Mouse (Mus musculus) MEL (cell line): ENCODE data around the gene Smok2b. TPM values are rescaled to one million over a fixed set of nuclear protein-coding genes. Genes with fewer than 3 reads are reported as not detected.
"Not testable (repeated sequence)": the region's sequence is repeated elsewhere in the genome, so short reads cannot be mapped to it uniquely, and the experiment has no call there.

Source experiments
- DNase-seq: peaks from one replicate; pipeline ENCODE4 v3.0.0; 2011; ENCODE audit warnings: low read depth, low spot score
- H3K27ac ChIP-seq: 2 replicates; pipeline ENCODE4 v1.5.1; 2012; ENCODE audit warnings: low read depth, mild to moderate bottlenecking, control low read depth, low read length, moderate library complexity; ENCODE audit not compliant: control insufficient read depth
- H3K27me3 ChIP-seq, 2 experiments: fragments of 150-350 bp in 1 of 2; sonication (generic) in 1 of 2; 2 replicates each; pipeline ENCODE4 v1.6.1; 2012; ENCODE audit warnings: low read length in 2 of 2, mild to moderate bottlenecking in 2 of 2, improper control_type of control experiment in 1 of 2, moderate library complexity in 1 of 2; ENCODE audit not compliant: insufficient read depth in 2 of 2, control insufficient read depth in 1 of 2
- H3K36me3 ChIP-seq, 2 experiments: 2 replicates each; pipeline ENCODE4 v1.6.1; 2012 to 2014; ENCODE audit warnings: low read length in 2 of 2, improper control_type of control experiment in 1 of 2, inconsistent platforms in 1 of 2, mild to moderate bottlenecking in 1 of 2; ENCODE audit not compliant: insufficient read depth in 2 of 2, control insufficient read depth in 1 of 2
- H3K4me1 ChIP-seq, 2 experiments: fragments of 150-350 bp in 1 of 2; sonication (generic) in 1 of 2; 2 replicates each; pipeline ENCODE4 v1.6.1; 2012; ENCODE audit warnings: low read length in 2 of 2, improper control_type of control experiment in 1 of 2, mild to moderate bottlenecking in 1 of 2; ENCODE audit not compliant: insufficient read depth in 2 of 2, control insufficient read depth in 1 of 2
- H3K4me3 ChIP-seq, 2 experiments: fragments of 150-350 bp in 1 of 2; sonication (generic) in 1 of 2; 2 replicates each; pipeline ENCODE4 v1.5.1; 2012; ENCODE audit warnings: low read depth in 2 of 2, low read length in 2 of 2, mild to moderate bottlenecking in 2 of 2, moderate library complexity in 2 of 2, control low read depth in 1 of 2, improper control_type of control experiment in 1 of 2; ENCODE audit not compliant: control insufficient read depth in 1 of 2, insufficient read depth in 1 of 2
- H3K79me2 ChIP-seq: 2 replicates; pipeline ENCODE4 v1.6.1; 2012; ENCODE audit warnings: mild to moderate bottlenecking, low read length, moderate library complexity; ENCODE audit not compliant: control insufficient read depth, poor library complexity, insufficient read depth
- H3K9ac ChIP-seq: 2 replicates; pipeline ENCODE4 v1.6.1; 2012; ENCODE audit warnings: low read depth, mild to moderate bottlenecking, control low read depth, low read length, moderate library complexity; ENCODE audit not compliant: control insufficient read depth, poor library complexity, severe bottlenecking
- H3K9me3 ChIP-seq: fragments of 150-350 bp; sonication (generic); replicated peaks from 2 replicates; pipeline ENCODE4 v1.6.1; 2012; ENCODE audit warnings: mild to moderate bottlenecking, low read length, improper control_type of control experiment, moderate library complexity; ENCODE audit not compliant: insufficient read depth
- polyA plus RNA-seq, 2 experiments: library from polyadenylated mRNA; stranded (reverse) in 1 of 2; unstranded in 1 of 2; fragments of >175 nt in 1 of 2; fragments of >200 nt in 1 of 2; gene quantifications; 2 replicates each; pipeline versions ENCODE4 v1.2.1 to v1.2.4; 2012; ENCODE audit warnings: low replicate concordance in 2 of 2, low read depth in 1 of 2; ENCODE audit not compliant: insufficient read length in 2 of 2, insufficient read depth in 1 of 2, missing spikeins in 1 of 2
- total RNA-seq: library from RNA; depleted of rRNA; stranded (reverse); fragments of 300-350 nt; gene quantifications from 2 replicates; pipeline ENCODE4 v1.2.3, GENCODE M21; 2012; rRNA removed

The Smok2b gene
- total RNA-seq: not detected in 2 replicates
- polyA plus RNA-seq: not detected

- not testable (repeated sequence) for H3K4me3 ChIP-seq, H3K36me3 ChIP-seq, H3K4me1 ChIP-seq, H3K79me2 ChIP-seq, H3K27ac ChIP-seq, H3K9ac ChIP-seq, H3K27me3 ChIP-seq, H3K9me3 ChIP-seq, DNase-seq
These were observed at the start of gene Smok2b for GRCm38 (mm10) chr17:13229957-13230356. Smok2b (plus strand) TSS chr17:13230257.

DNA sequence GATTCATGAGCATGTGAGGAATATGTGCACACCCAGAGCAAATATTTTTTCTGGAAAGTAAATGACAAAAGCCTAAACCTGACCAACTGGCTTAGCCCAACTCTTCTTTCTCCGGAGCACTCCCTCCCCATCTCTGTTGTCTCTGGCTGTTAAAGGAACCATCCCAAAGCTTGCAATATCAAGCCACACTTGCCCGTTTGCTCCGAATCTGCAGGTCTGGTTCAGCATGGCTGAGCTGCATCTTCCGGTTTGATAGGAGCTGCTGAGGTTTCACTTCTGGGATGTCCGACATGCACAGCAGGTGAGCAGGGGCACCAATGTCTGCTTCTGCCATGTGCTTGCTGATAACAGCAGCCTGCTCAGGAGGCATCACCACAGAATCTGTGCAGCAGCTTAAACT is 49.6 kb upstream of the Smok2b start:
- not testable (repeated sequence) for H3K4me1 ChIP-seq, H3K79me2 ChIP-seq, H3K4me3 ChIP-seq, H3K27me3 ChIP-seq, H3K9me3 ChIP-seq, H3K9ac ChIP-seq, DNase-seq, H3K27ac ChIP-seq, H3K36me3 ChIP-seq

DNA sequence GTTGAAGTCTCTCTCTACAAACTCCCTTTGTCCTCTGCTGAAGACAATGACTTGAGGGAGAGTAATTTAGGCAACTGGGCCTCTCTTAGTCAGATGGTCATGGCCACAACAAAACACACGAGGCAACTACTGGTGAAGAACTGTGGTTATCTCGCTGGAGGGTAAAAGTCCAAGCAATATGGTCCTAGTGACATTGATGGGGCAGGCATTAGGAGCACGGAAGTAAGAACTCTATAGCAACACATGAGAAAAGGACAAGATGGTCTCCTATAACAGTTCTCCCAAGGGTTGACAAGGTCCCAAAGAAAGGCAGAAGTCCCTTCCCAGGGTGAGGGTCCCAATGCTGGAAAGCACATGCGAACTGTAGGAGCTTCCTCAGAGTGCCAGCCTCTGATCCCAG is 47.3 kb upstream of the Smok2b start:
- not testable (repeated sequence) for H3K9me3 ChIP-seq, H3K27ac ChIP-seq, DNase-seq, H3K27me3 ChIP-seq, H3K9ac ChIP-seq, H3K4me3 ChIP-seq, H3K4me1 ChIP-seq, H3K79me2 ChIP-seq, H3K36me3 ChIP-seq

GRCm38 (mm10) chr17:13184514-13184913 is 45.5 kb upstream of the Smok2b start:
- H3K27ac ChIP-seq, H3K9ac ChIP-seq, H3K27me3 ChIP-seq, H3K9me3 ChIP-seq, H3K4me1 ChIP-seq, H3K79me2 ChIP-seq, H3K36me3 ChIP-seq, DNase-seq, H3K4me3 ChIP-seq: not testable (repeated sequence)

DNA sequence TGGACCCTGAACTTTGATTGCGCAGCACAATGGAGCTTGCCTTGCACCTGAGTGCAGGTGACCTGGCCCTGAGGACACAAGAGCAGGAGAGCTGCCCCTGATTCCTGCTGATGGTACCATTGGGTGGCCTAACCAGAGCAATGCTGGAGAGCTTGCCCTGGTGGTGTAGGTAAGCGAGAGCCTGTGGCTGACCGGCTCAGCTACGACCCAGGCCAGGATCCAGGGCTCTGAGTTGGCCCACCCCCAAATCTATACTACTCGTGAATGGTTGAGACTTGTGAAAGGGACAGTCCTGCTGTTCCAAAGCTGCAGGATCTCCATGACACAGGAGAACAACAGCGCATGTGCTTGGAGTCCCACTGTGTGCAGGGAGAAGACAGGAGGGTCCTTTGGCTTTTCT is 43.5 kb upstream of the Smok2b start:
- H3K9ac ChIP-seq, H3K27me3 ChIP-seq, H3K4me1 ChIP-seq, DNase-seq, H3K36me3 ChIP-seq, H3K27ac ChIP-seq, H3K79me2 ChIP-seq, H3K4me3 ChIP-seq, H3K9me3 ChIP-seq: not testable (repeated sequence)

- H3K9me3 ChIP-seq, H3K27ac ChIP-seq, H3K4me3 ChIP-seq, H3K36me3 ChIP-seq, H3K4me1 ChIP-seq, H3K9ac ChIP-seq, H3K27me3 ChIP-seq, H3K79me2 ChIP-seq: not testable (repeated sequence)
- peak; percentile 61 for DNase-seq
These were observed 42.4 kb upstream of the Smok2b start for GRCm38 (mm10) chr17:13187621-13188020.

DNA sequence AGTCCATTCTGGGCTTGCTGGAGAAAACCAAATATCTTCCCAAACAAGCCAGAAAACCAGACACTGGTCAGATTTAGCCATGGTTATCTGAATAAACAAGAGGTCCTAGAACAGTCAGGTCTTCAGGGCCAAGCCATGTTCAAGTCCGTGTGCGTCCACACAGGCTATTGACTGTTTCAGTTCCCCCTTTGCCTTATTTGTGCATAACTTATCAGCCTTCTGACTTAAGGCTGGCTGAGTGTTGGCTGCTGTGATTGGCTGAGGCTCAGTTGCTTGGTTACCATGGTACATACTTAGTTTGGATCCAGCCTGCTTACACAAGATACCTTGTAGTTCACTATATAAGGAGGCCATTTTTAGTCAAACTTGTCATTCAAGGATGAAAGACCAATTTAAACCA is 41.2 kb upstream of the Smok2b start:
- peak; percentile 17 for DNase-seq
- not testable (repeated sequence) for H3K4me3 ChIP-seq, H3K27ac ChIP-seq, H3K27me3 ChIP-seq, H3K9ac ChIP-seq, H3K4me1 ChIP-seq, H3K36me3 ChIP-seq, H3K9me3 ChIP-seq, H3K79me2 ChIP-seq
